Mouse (Mus musculus) left cerebral cortex, postnatal 36 days (tissue): ENCODE data around the gene AU040320. TPM values are rescaled to one million over a fixed set of nuclear protein-coding genes. Genes with fewer than 3 reads are reported as not detected.

Experiments used
- DNase-seq, 2 experiments: peaks; one replicate each; pipeline ENCODE4 v3.0.0; 2021 to 2022; ENCODE audit warnings: low spot score in 2 of 2, mixed read lengths in 1 of 2
- intact Hi-C: fragments of 180-260 bp; cut with DNase I; formaldehyde crosslinking; loops from one replicate; pipeline ENCODE4 v1.15.1; 2025
- total RNA-seq, 2 experiments: library from RNA; stranded (reverse); gene quantifications; 2 replicates each; pipeline ENCODE4 v1.2.3; 2021

The AU040320 gene
- total RNA-seq, 2 experiments from 2014 or later, result 53.7 to 56.7 TPM

GRCm38 (mm10) chr4:126748381-126748780 is 5.0 kb upstream of the AU040320 start:
- intact Hi-C loops, result no loop called here
- no peak for DNase-seq

GRCm38 (mm10) chr4:126749553-126749952 is 3.8 kb upstream of the AU040320 start:
- intact Hi-C loops, result no loop called here
- peak; percentile 55 to 60 for DNase-seq

GRCm38 (mm10) chr4:126750046-126750683 is 3.2 kb upstream of the AU040320 start:
- intact Hi-C loops, result loop anchor here (5.0 kb wide), 2 partner anchors 42 to 72 kb away; no protein-coding TSS in a partner anchor
- peak; percentile 68 to 70 for DNase-seq

GRCm38 (mm10) chr4:126750863-126751555 is 2.3 kb upstream of the AU040320 start:
- DNase-seq, result no peak
- intact Hi-C loops, result loop anchor here (5.0 kb wide), 2 partner anchors 41 to 71 kb away; no protein-coding TSS in a partner anchor

GRCm38 (mm10) chr4:126751556-126752023 is 1.8 kb upstream of the AU040320 start:
- peak in 1 of 2 experiments; percentile 53 for DNase-seq
- intact Hi-C loops, result loop anchor here (2.0 to 5.0 kb wide), 3 partner anchors 41 to 87 kb away; no protein-coding TSS in a partner anchor

- peak in 1 of 2 experiments; percentile 45 for DNase-seq
- intact Hi-C loops, result loop anchor here (2.0 to 5.0 kb wide), 3 partner anchors 40 to 87 kb away; no protein-coding TSS in a partner anchor
These were observed 1.2 kb upstream of the AU040320 start for GRCm38 (mm10) chr4:126752024-126752607.

- intact Hi-C loops, result loop anchor here (2.0 to 5.0 kb wide), 3 partner anchors 40 to 86 kb away; no protein-coding TSS in a partner anchor
- DNase-seq, result peak in 1 of 2 experiments; percentile 44
These were observed 669 bp upstream of the AU040320 start for GRCm38 (mm10) chr4:126752608-126753141.

GRCm38 (mm10) chr4:126754231-126754611 is 877 bp downstream of the AU040320 start:
- DNase-seq, result no peak
- intact Hi-C loops, result loop anchor here (5.0 kb wide), 2 partner anchors 38 to 68 kb away; no protein-coding TSS in a partner anchor

- intact Hi-C loops, result loop anchor here (5.0 kb wide), 2 partner anchors 37 to 67 kb away; no protein-coding TSS in a partner anchor
- no peak for DNase-seq
These were observed 1.5 kb downstream of the AU040320 start for GRCm38 (mm10) chr4:126754736-126755374.

GRCm38 (mm10) chr4:126756766-126757165 is 3.4 kb downstream of the AU040320 start:
- no peak for DNase-seq
- intact Hi-C loops, result no loop called here

- intact Hi-C loops, result no loop called here
- no peak for DNase-seq
These were observed 5.0 kb downstream of the AU040320 start for GRCm38 (mm10) chr4:126758299-126758698.

- intact Hi-C loops, result no loop called here
- no peak for DNase-seq
These were observed 6.1 kb downstream of the AU040320 start for GRCm38 (mm10) chr4:126759435-126759834.

GRCm38 (mm10) chr4:126762586-126763359 is 9.4 kb downstream of the AU040320 start:
- no peak for DNase-seq
- intact Hi-C loops, result no loop called here

- DNase-seq, result no peak
- intact Hi-C loops, result no loop called here
These were observed 10.1 kb downstream of the AU040320 start for GRCm38 (mm10) chr4:126763483-126763882.

- DNase-seq, result no peak
- intact Hi-C loops, result no loop called here
These were observed 16.6 kb downstream of the AU040320 start for GRCm38 (mm10) chr4:126769800-126770563.

GRCm38 (mm10) chr4:126770831-126771230 is 17.5 kb downstream of the AU040320 start:
- no peak for DNase-seq
- intact Hi-C loops, result no loop called here

- intact Hi-C loops, result no loop called here
- no peak for DNase-seq
These were observed 20.5 kb downstream of the AU040320 start for GRCm38 (mm10) chr4:126773871-126774270.

- intact Hi-C loops, result no loop called here
- no peak for DNase-seq
These were observed 21.8 kb downstream of the AU040320 start for GRCm38 (mm10) chr4:126775182-126775581.
